Mouse (Mus musculus) limb, embryonic 13.5 days (tissue): Measurements from ENCODE around the gene Jmy. TPM values are rescaled to one million over a fixed set of nuclear protein-coding genes. Genes with fewer than 3 reads are reported as not detected.

Experiments
- ATAC-seq: fragments of 200-750 bp; cut with Nextera tagmentation; 2 replicates; pipeline ENCODE4 v1.8.0; 2017; ENCODE audit warnings: low read depth, moderate number of reproducible peaks, moderate TSS enrichment; ENCODE audit not compliant: low FRiP score
- H3K27ac ChIP-seq: fragments of 300-500 bp; sonication (generic); 2 replicates; pipeline ENCODE4 v1.5.1; 2015; ENCODE audit warnings: inconsistent platforms, mild to moderate bottlenecking, moderate library complexity
- H3K27me3 ChIP-seq: fragments of 300-500 bp; sonication (generic); 2 replicates; pipeline ENCODE4 v1.6.1; 2015; ENCODE audit warnings: mild to moderate bottlenecking, inconsistent platforms
- H3K36me3 ChIP-seq: fragments of 300-500 bp; sonication (generic); 2 replicates; pipeline ENCODE4 v1.6.1; 2015; ENCODE audit warnings: inconsistent platforms, mild to moderate bottlenecking, moderate library complexity
- H3K4me1 ChIP-seq: fragments of 300-500 bp; sonication (generic); 2 replicates; pipeline ENCODE4 v1.6.1; 2015; ENCODE audit warnings: inconsistent platforms
- H3K4me2 ChIP-seq: fragments of 300-500 bp; sonication (generic); replicated peaks from 2 replicates; pipeline ENCODE4 v1.6.1; 2015; ENCODE audit warnings: inconsistent platforms, mild to moderate bottlenecking, moderate library complexity
- H3K4me3 ChIP-seq: fragments of 300-500 bp; sonication (generic); 2 replicates; pipeline ENCODE4 v1.5.1; 2015; ENCODE audit warnings: moderate library complexity, mild to moderate bottlenecking, inconsistent platforms
- H3K9ac ChIP-seq: fragments of 300-500 bp; sonication (generic); 2 replicates; pipeline ENCODE4 v1.6.1; 2015; ENCODE audit warnings: mild to moderate bottlenecking, inconsistent platforms
- H3K9me3 ChIP-seq: fragments of 300-500 bp; sonication (generic); 2 replicates; pipeline ENCODE4 v1.6.1; 2016; ENCODE audit warnings: inconsistent platforms
- WGBS: fragments of 180-500 bp; shearing (Covaris S2); methylation state at CpG from one replicate; pipeline ENCODE4 v1.1.7; 2015; 5-methylcytosine and 5-hydroxymethylcytosine counted together
- polyA plus RNA-seq: library from polyadenylated mRNA; unstranded; fragments of >200 nt; fragmentation: Nextera tagmentation; extraction: Ambion mirVana; gene quantifications from 2 replicates; pipeline ENCODE4 v1.2.1, GENCODE M21; 2015

Gene Jmy
- polyA plus RNA-seq, 1 experiment from 2014 or later: 4.1 TPM

DNA sequence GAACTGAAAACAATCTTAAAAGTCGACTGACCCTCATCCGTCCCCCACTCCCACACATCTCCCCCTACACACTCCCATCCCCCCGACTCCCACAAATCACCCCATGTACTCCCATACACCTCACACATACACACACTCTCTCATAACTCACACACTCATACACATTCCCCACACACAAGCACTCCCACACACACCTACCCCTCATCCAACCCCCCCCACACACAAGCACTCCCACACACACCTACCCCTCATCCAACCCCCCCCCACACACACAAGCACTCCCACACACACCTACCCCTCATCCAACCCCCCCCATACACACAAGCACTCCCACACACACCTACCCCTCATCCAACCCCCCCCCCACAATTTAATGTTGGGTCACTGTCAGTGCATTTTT lies 59.4 kb downstream of the Jmy start:
- H3K27ac ChIP-seq: no peak overlapping the region
- no peak for ATAC-seq
- no peaks in the 10 kb centered on the region for H3K4me1 ChIP-seq
- H3K27me3 ChIP-seq: no peaks in the 10 kb centered on the region
- no peak overlapping the region for H3K9ac ChIP-seq
- H3K4me3 ChIP-seq: no peak overlapping the region
- no peaks in the 10 kb centered on the region for H3K9me3 ChIP-seq
- H3K4me2 ChIP-seq: no peak overlapping the region
- H3K36me3 ChIP-seq: peaks cover 59% of the 10 kb centered on the region
- WGBS: 86% methylated on average over 3 of the region's 3 CpGs

DNA sequence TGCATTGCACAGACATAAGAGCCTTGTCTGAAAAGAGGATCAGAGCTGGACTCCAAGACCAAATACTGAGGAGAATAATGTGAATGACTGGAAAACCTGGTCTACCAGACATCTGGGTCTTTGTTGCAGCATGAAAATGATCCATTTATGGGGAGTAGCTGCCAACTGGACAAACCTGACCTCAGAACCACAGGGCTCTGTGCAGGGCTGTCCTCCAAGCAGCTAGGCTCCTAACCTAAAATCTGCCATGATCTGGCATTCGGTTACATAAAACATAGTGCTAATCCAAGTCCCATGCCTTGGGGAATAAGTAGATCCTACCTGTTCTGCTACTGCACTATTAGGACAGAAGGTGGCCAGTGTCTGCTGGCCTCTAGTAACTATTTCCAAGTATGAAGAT lies 70.4 kb downstream of the Jmy start:
- no peak overlapping the region for H3K4me2 ChIP-seq
- 86% methylated on average over 1 of the region's 1 CpGs for WGBS
- no peak overlapping the region for H3K4me3 ChIP-seq
- H3K9ac ChIP-seq: no peak overlapping the region
- H3K27ac ChIP-seq: no peak overlapping the region
- H3K9me3 ChIP-seq: no peaks in the 10 kb centered on the region
- ATAC-seq: no peak
- H3K27me3 ChIP-seq: no peaks in the 10 kb centered on the region
- no peaks in the 10 kb centered on the region for H3K4me1 ChIP-seq
- peaks cover 17% of the 10 kb centered on the region for H3K36me3 ChIP-seq

- no peak for ATAC-seq
- 88% methylated on average over 5 of the region's 5 CpGs for WGBS
- H3K4me3 ChIP-seq: no peak overlapping the region
- H3K36me3 ChIP-seq: peaks cover 11% of the 10 kb centered on the region
- H3K9ac ChIP-seq: no peak overlapping the region
- H3K4me1 ChIP-seq: no peaks in the 10 kb centered on the region
- H3K4me2 ChIP-seq: no peak overlapping the region
- H3K27me3 ChIP-seq: no peaks in the 10 kb centered on the region
- no peak overlapping the region for H3K27ac ChIP-seq
- no peaks in the 10 kb centered on the region for H3K9me3 ChIP-seq
Observed at GRCm38 (mm10) chr13:93427920-93428876, 71.4 kb downstream of the Jmy start.

- H3K9me3 ChIP-seq: no peaks in the 10 kb centered on the region
- H3K9ac ChIP-seq: no peak overlapping the region
- H3K4me3 ChIP-seq: no peak overlapping the region
- H3K4me1 ChIP-seq: no peaks in the 10 kb centered on the region
- ATAC-seq: no peak
- H3K36me3 ChIP-seq: no peaks in the 10 kb centered on the region
- H3K4me2 ChIP-seq: no peak overlapping the region
- H3K27me3 ChIP-seq: no peaks in the 10 kb centered on the region
- no peak overlapping the region for H3K27ac ChIP-seq
- WGBS: 86% methylated on average over 2 of the region's 2 CpGs
Observed at GRCm38 (mm10) chr13:93423224-93423623, 76.4 kb downstream of the Jmy start.

- no peaks in the 10 kb centered on the region for H3K9me3 ChIP-seq
- ATAC-seq: no peak
- no peak overlapping the region for H3K27ac ChIP-seq
- WGBS: 62% methylated on average over 2 of the region's 2 CpGs
- H3K27me3 ChIP-seq: no peaks in the 10 kb centered on the region
- no peak overlapping the region for H3K4me3 ChIP-seq
- H3K36me3 ChIP-seq: no peaks in the 10 kb centered on the region
- no peaks in the 10 kb centered on the region for H3K4me1 ChIP-seq
- H3K9ac ChIP-seq: no peak overlapping the region
- H3K4me2 ChIP-seq: no peak overlapping the region
Observed at GRCm38 (mm10) chr13:93419779-93420178, 79.8 kb downstream of the Jmy start.

- ATAC-seq: no peak
- Histone ChIP-seq H3K27me3 (no peaks in the 10 kb centered on the region), H3K36me3 (no peaks in the 10 kb centered on the region), H3K4me1 (peaks cover 8% of the 10 kb centered on the region; the same call in 1 of the 2 replicates), H3K9ac (no peak overlapping the region), H3K4me2 (no peak overlapping the region), H3K9me3 (no peaks in the 10 kb centered on the region), H3K27ac (no peak overlapping the region), H3K4me3 (no peak overlapping the region)
- 76% methylated on average over 2 of the region's 2 CpGs for WGBS
Observed at GRCm38 (mm10) chr13:93418292-93418691, 81.3 kb downstream of the Jmy start.

- Histone ChIP-seq H3K27me3 (no peaks in the 10 kb centered on the region), H3K27ac (no peak overlapping the region), H3K4me3 (no peak overlapping the region), H3K4me2 (no peak overlapping the region), H3K9ac (no peak overlapping the region), H3K9me3 (no peaks in the 10 kb centered on the region), H3K36me3 (no peaks in the 10 kb centered on the region), H3K4me1 (peaks cover 8% of the 10 kb centered on the region; the same call in 1 of the 2 replicates)
- WGBS: 91% methylated on average over 5 of the region's 5 CpGs
- no peak for ATAC-seq
Observed at GRCm38 (mm10) chr13:93415055-93415454, 84.6 kb downstream of the Jmy start.

- Histone ChIP-seq H3K4me3 (no peak overlapping the region), H3K36me3 (peaks cover 11% of the 10 kb centered on the region), H3K27ac (no peak overlapping the region), H3K4me2 (no peak overlapping the region), H3K4me1 (peaks cover 8% of the 10 kb centered on the region; the same call in 1 of the 2 replicates), H3K9ac (no peak overlapping the region), H3K27me3 (no peaks in the 10 kb centered on the region), H3K9me3 (no peaks in the 10 kb centered on the region)
- 89% methylated on average over 4 of the region's 4 CpGs for WGBS
- no peak for ATAC-seq
Observed at GRCm38 (mm10) chr13:93410343-93410742, 89.3 kb downstream of the Jmy start.

GRCm38 (mm10) chr13:93406855-93407254 lies 92.8 kb downstream of the Jmy start:
- Histone ChIP-seq H3K4me2 (no peak overlapping the region), H3K27me3 (no peaks in the 10 kb centered on the region), H3K9me3 (no peaks in the 10 kb centered on the region), H3K4me1 (no peaks in the 10 kb centered on the region), H3K27ac (no peak overlapping the region), H3K4me3 (no peak overlapping the region), H3K36me3 (peaks cover 17% of the 10 kb centered on the region), H3K9ac (no peak overlapping the region)
- WGBS: 82% methylated on average over 5 of the region's 5 CpGs
- no peak for ATAC-seq

DNA sequence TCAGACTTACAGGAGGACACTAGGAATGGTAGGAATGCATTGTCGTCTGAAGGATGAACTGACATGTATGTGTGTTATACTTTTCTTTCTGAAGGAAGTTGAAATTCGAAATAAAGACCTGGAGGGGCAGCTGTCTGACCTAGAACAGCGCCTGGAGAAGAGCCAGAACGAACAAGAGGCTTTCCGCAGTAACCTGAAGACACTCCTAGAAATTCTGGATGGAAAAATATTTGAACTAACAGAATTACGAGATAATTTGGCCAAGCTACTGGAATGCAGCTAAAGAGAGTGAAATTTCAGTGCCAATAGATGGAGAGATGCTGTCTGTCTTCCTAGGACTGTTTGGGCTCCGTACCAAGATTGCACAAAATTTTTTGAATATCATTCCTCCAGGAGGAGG lies 97.7 kb downstream of the Jmy start:
- H3K9me3 ChIP-seq: peaks cover 3% of the 10 kb centered on the region
- H3K27me3 ChIP-seq: no peaks in the 10 kb centered on the region
- H3K4me1 ChIP-seq: no peaks in the 10 kb centered on the region
- 90% methylated on average over 7 of the region's 7 CpGs for WGBS
- H3K9ac ChIP-seq: no peak overlapping the region
- no peak overlapping the region for H3K27ac ChIP-seq
- H3K4me2 ChIP-seq: no peak overlapping the region
- H3K4me3 ChIP-seq: no peak overlapping the region
- no peak for ATAC-seq
- peaks cover 31% of the 10 kb centered on the region for H3K36me3 ChIP-seq

DNA sequence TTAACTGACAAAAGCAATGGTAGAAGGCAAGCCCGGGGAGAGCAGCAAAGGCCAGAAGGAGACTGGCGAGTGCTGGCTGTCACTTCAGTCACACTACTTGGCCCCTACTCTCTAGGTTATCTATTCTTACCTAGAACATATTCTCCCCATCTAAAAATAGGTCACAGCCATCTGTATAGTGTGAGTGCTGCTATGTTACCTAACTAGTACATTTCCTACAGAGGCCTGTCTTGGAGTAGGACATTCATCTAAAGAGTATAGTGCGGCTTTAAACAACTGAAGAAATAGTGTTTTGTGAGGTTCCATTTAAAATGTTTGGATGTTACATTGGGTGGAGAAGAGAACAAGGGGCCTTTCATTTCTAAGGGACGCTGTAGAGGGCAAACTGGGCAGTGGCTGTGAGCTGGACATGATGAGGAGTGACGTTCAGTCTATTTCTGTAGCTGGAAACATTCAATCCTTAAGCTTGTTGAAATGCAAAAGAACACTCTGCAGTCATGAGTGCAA lies 99.8 kb downstream of the Jmy start:
- Histone ChIP-seq H3K4me1 (no peaks in the 10 kb centered on the region), H3K4me2 (no peak overlapping the region), H3K9me3 (peaks cover 3% of the 10 kb centered on the region), H3K4me3 (no peak overlapping the region), H3K27ac (no peak overlapping the region), H3K36me3 (peaks cover 33% of the 10 kb centered on the region), H3K27me3 (no peaks in the 10 kb centered on the region), H3K9ac (no peak overlapping the region)
- ATAC-seq: no peak
- WGBS: 84% methylated on average over 5 of the region's 5 CpGs

DNA sequence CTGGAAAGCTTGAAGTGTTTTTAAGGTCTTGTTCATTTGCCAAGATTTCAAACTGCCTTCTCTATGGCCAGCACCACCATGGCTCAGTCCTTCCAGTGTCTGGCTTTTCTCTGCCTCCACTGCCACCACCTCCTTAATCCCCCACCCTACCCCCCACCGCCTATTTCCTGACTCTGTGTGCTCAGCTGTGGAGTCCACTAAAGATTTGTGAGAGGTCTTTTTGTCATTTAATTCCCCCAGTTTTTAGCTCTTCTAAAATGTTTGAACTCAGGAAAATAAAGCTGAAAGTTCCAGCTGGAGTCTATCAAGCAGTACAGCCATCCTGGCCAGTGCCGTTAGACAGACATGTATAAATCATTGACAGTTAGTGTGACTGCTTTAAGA lies 110.4 kb downstream of the Jmy start:
- Histone ChIP-seq H3K27me3 (no peaks in the 10 kb centered on the region), H3K9me3 (no peaks in the 10 kb centered on the region), H3K4me1 (peaks cover 8% of the 10 kb centered on the region; the same call in 1 of the 2 replicates), H3K4me3 (no peak overlapping the region), H3K36me3 (peaks cover 9% of the 10 kb centered on the region), H3K9ac (no peak overlapping the region), H3K27ac (peak overlapping the region; percentile 75), H3K4me2 (peak overlapping the region; percentile 16; the same call in 1 of the 2 replicates)
- peak; percentile 92 for ATAC-seq
- WGBS: 10% methylated on average over 2 of the region's 2 CpGs
